Mouse (Mus musculus): ENCODE data around the gene BC030499. TPM values are rescaled to one million over a fixed set of nuclear protein-coding genes. Genes with fewer than 3 reads are reported as not detected.
"Not testable (repeated sequence)": the region's sequence is repeated elsewhere in the genome, so short reads cannot be mapped to it uniquely, and the experiment has no call there.

Gene BC030499
- total and polyA plus RNA-seq, 3 experiments = 0.04 to 2.5 (median 1.2) TPM

DNA sequence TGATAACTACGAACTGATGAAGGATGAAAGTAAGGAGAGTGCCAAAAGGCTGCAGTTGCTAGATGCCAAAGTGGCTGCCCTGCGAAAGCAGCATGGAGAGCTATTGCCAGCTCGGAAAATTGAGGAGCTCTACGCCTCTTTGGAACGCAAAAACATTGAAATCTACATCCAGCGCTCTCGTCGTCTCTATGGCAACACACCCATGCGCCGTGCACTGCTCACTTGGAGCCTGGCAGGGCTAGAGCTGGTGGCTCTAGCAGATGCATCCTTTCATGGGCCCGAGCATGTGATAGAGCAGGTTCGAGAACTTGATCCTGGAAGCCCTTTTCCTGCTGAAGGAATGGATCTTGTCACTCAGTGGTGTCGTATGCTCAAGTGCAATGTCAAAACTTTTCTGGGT lies 18.7 kb upstream of the BC030499 start:
- no peak for ATAC-seq (ENCODE audit: extremely low read depth, insufficient number of reproducible peaks, low FRiP score, poor library complexity, severe bottlenecking)
- peaks cover 97% of the 10 kb centered on the region for H3K36me3 ChIP-seq (replicated peaks)
- TF ChIP-seq TAL1 (conservative IDR thresholded peaks at IDR 0.05; ENCODE audit: low read depth, low read length) (no peak), CTCF (IDR thresholded peaks at IDR 0.05; ENCODE audit: low read depth, low read length) (no peak), POLR2AphosphoS5 (IDR thresholded peaks at IDR 0.05; ENCODE audit: insufficient replicate concordance, low read depth, low read length) (no peak), GATA1 (IDR thresholded peaks at IDR 0.05; ENCODE audit: borderline replicate concordance, low read length) (no peak), GATA2 (IDR thresholded peaks at IDR 0.05; ENCODE audit: borderline replicate concordance, low read depth, low read length) (no peak)

DNA sequence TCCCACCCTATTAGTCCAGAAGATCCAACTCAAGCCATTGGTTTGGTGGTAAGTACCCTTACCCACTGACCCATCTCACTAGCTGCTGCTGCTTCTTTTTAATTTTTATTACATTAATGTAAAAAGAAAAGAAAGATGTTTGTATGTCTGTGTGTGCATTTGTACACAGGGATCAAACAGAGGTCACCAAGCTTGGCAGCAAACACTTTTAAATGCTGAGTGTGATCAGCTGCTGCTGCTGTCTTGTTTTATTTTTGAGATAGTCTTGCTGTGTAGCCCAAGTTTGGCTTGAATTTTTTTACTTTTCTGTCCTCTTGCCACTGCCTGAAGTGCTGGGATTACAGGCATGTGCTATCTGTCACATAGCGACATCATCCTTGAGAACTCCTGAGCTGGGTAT lies 15.0 kb upstream of the BC030499 start:
- Histone ChIP-seq H3K36me3 (replicated peaks) (peaks cover 100% of the 10 kb centered on the region), H3K4me3 (ENCODE audit: low read depth, low read length) (no peak overlapping the region), H3K27me3 (ENCODE audit: insufficient read depth, low read length) (no peaks in the 10 kb centered on the region), H3K4me1 (ENCODE audit: insufficient read depth, low read depth, low read length) (peaks cover 5% of the 10 kb centered on the region), H3K9me3 (replicated peaks) (no peaks in the 10 kb centered on the region)
- TF ChIP-seq GATA1 (IDR thresholded peaks at IDR 0.05; ENCODE audit: borderline replicate concordance, low read length) (no peak), POLR2AphosphoS5 (IDR thresholded peaks at IDR 0.05; ENCODE audit: insufficient replicate concordance, low read depth, low read length) (no peak), TAL1 (conservative IDR thresholded peaks at IDR 0.05; ENCODE audit: low read depth, low read length) (no peak), CTCF (IDR thresholded peaks at IDR 0.05; ENCODE audit: low read depth, low read length) (no peak), GATA2 (IDR thresholded peaks at IDR 0.05; ENCODE audit: borderline replicate concordance, low read depth, low read length) (no peak)
- DNase-seq (ENCODE audit: low spot score) = no peak
- no peak for ATAC-seq (ENCODE audit: extremely low read depth, insufficient number of reproducible peaks, low FRiP score, poor library complexity, severe bottlenecking)

More for the DNA sequence above, 18.7 kb upstream of the BC030499 start:
- DNase-seq (ENCODE audit: low spot score) = no peak
- Histone ChIP-seq H3K4me1 (ENCODE audit: insufficient read depth, low read depth, low read length) (peaks cover 5% of the 10 kb centered on the region), H3K4me3 (ENCODE audit: low read depth, low read length) (no peak overlapping the region), H3K9me3 (replicated peaks) (no peaks in the 10 kb centered on the region), H3K27me3 (ENCODE audit: insufficient read depth, low read length) (no peaks in the 10 kb centered on the region)

DNA sequence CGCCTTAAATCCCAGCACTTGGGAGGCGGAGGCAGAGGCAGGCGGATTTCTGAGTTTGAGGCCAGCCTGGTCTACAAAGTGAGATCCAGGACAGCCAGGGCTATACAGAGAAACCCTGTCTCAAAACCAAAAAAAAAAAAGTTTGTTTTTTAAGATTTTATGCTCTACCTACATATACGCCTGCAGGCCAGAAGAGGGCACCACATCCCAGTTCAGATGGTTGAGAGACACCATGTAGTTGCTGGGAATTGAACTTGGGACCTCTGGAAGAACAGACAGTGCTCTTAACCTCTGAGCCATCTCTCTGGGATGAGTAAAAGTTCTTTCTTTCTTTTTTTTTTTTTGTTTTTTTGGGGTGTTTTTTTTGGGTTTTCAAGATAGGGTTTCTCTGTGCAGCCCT lies 14.5 kb upstream of the BC030499 start:
- H3K4me1 ChIP-seq (ENCODE audit: insufficient read depth, low read depth, low read length); H3K9me3 ChIP-seq (replicated peaks); DNase-seq (ENCODE audit: low spot score); H3K4me3 ChIP-seq (ENCODE audit: low read depth, low read length); H3K27me3 ChIP-seq (ENCODE audit: insufficient read depth, low read length); ATAC-seq (ENCODE audit: extremely low read depth, insufficient number of reproducible peaks, low FRiP score, poor library complexity, severe bottlenecking): not testable (repeated sequence)
- peaks cover 100% of the 10 kb centered on the region for H3K36me3 ChIP-seq (replicated peaks)

DNA sequence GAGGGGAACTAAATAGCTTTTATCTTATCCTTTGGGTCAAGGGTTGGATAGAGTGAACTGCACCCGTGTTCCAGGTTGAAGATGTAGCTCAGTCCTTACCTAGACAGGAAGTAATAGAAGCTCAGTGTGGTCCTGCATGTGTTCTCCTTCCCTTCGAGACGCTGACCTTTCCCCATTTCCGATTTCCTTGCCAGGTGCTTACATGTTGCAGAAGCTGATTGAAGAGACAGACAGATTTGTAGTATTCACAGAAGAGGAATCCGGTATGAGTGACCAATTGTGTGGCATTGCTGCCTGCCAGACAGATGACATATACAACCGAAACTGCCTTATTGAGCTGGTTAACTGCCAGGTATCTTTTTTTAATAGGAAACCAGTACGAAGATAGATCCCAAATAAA lies 11.8 kb upstream of the BC030499 start:
- no peak for TF ChIP-seq TAL1 (conservative IDR thresholded peaks at IDR 0.05; ENCODE audit: low read depth, low read length)
- no peak for TF ChIP-seq POLR2AphosphoS5 (IDR thresholded peaks at IDR 0.05; ENCODE audit: insufficient replicate concordance, low read depth, low read length)
- TF ChIP-seq GATA2 (IDR thresholded peaks at IDR 0.05; ENCODE audit: borderline replicate concordance, low read depth, low read length) = no peak
- TF ChIP-seq CTCF (IDR thresholded peaks at IDR 0.05; ENCODE audit: low read depth, low read length) = no peak
- no peak for TF ChIP-seq GATA1 (IDR thresholded peaks at IDR 0.05; ENCODE audit: borderline replicate concordance, low read length)
- DNase-seq (ENCODE audit: low spot score) (no peak), ATAC-seq (ENCODE audit: extremely low read depth, insufficient number of reproducible peaks, low FRiP score, poor library complexity, severe bottlenecking) (no peak)
- peaks cover 99% of the 10 kb centered on the region for H3K36me3 ChIP-seq (replicated peaks)
- no peaks in the 10 kb centered on the region for H3K9me3 ChIP-seq (replicated peaks)
- H3K4me1 ChIP-seq (ENCODE audit: insufficient read depth, low read depth, low read length) = peaks cover 4% of the 10 kb centered on the region
- no peaks in the 10 kb centered on the region for H3K27me3 ChIP-seq (ENCODE audit: insufficient read depth, low read length)
- no peak overlapping the region for H3K4me3 ChIP-seq (ENCODE audit: low read depth, low read length)

GRCm38 (mm10) chr11:78279586-78279985 lies 11.1 kb upstream of the BC030499 start:
- H3K36me3 ChIP-seq (replicated peaks) = peaks cover 99% of the 10 kb centered on the region
- ATAC-seq (ENCODE audit: extremely low read depth, insufficient number of reproducible peaks, low FRiP score, poor library complexity, severe bottlenecking) (no peak), DNase-seq (ENCODE audit: low spot score) (no peak)
- H3K4me3 ChIP-seq (ENCODE audit: low read depth, low read length) = no peak overlapping the region
- no peaks in the 10 kb centered on the region for H3K27me3 ChIP-seq (ENCODE audit: insufficient read depth, low read length)
- H3K9me3 ChIP-seq (replicated peaks) = no peaks in the 10 kb centered on the region
- H3K4me1 ChIP-seq (ENCODE audit: insufficient read depth, low read depth, low read length) = peaks cover 4% of the 10 kb centered on the region; the same call in 1 of the 2 replicates
- no peak for TF ChIP-seq POLR2AphosphoS5 (IDR thresholded peaks at IDR 0.05; ENCODE audit: insufficient replicate concordance, low read depth, low read length)
- no peak for TF ChIP-seq TAL1 (conservative IDR thresholded peaks at IDR 0.05; ENCODE audit: low read depth, low read length)
- TF ChIP-seq CTCF (IDR thresholded peaks at IDR 0.05; ENCODE audit: low read depth, low read length) = no peak
- no peak for TF ChIP-seq GATA1 (IDR thresholded peaks at IDR 0.05; ENCODE audit: borderline replicate concordance, low read length)
- no peak for TF ChIP-seq GATA2 (IDR thresholded peaks at IDR 0.05; ENCODE audit: borderline replicate concordance, low read depth, low read length)

- TF ChIP-seq TAL1 (conservative IDR thresholded peaks at IDR 0.05; ENCODE audit: low read depth, low read length) (no peak), GATA1 (IDR thresholded peaks at IDR 0.05; ENCODE audit: borderline replicate concordance, low read length) (no peak), POLR2AphosphoS5 (IDR thresholded peaks at IDR 0.05; ENCODE audit: insufficient replicate concordance, low read depth, low read length) (no peak), GATA2 (IDR thresholded peaks at IDR 0.05; ENCODE audit: borderline replicate concordance, low read depth, low read length) (no peak), CTCF (IDR thresholded peaks at IDR 0.05; ENCODE audit: low read depth, low read length) (no peak)
- no peak overlapping the region for H3K4me3 ChIP-seq (ENCODE audit: low read depth, low read length)
- no peaks in the 10 kb centered on the region for H3K4me1 ChIP-seq (ENCODE audit: insufficient read depth, low read depth, low read length)
- H3K9me3 ChIP-seq (replicated peaks) = no peaks in the 10 kb centered on the region
- ATAC-seq (ENCODE audit: extremely low read depth, insufficient number of reproducible peaks, low FRiP score, poor library complexity, severe bottlenecking) (no peak), DNase-seq (ENCODE audit: low spot score) (no peak)
- no peaks in the 10 kb centered on the region for H3K27me3 ChIP-seq (ENCODE audit: insufficient read depth, low read length)
- peaks cover 94% of the 10 kb centered on the region for H3K36me3 ChIP-seq (replicated peaks)
Measured at GRCm38 (mm10) chr11:78289146-78289763, 1.4 kb upstream of the BC030499 start.
